Mouse (Mus musculus): ENCODE data around the gene Hs6st3.

GRCm38 (mm10) chr14:119781111-119781510 lies 643.0 kb downstream of the Hs6st3 start:
- TF ChIP-seq CTCF (IDR thresholded peaks at IDR 0.05; ENCODE audit: low read depth) (no peak), EP300 (IDR thresholded peaks at IDR 0.05; ENCODE audit: low read depth) (no peak)
